Mouse (Mus musculus): ENCODE data around the gene Carnmt1. TPM values are rescaled to one million over a fixed set of nuclear protein-coding genes. Genes with fewer than 3 reads are reported as not detected.

The Carnmt1 gene
- polyA plus RNA-seq, 1 experiment from 2014 or later, result 14.1 TPM

- Histone ChIP-seq H3K27ac (replicated peaks) (no peak overlapping the region), H3K4me1 (no peaks in the 10 kb centered on the region), H3K36me3 (no peaks in the 10 kb centered on the region), H3K9ac (replicated peaks) (no peak overlapping the region), H3K27me3 (no peaks in the 10 kb centered on the region), H3K9me3 (no peaks in the 10 kb centered on the region), H3K4me3 (no peak overlapping the region), H3K4me2 (replicated peaks) (no peak overlapping the region)
- 61% methylated on average over 4 of the region's 4 CpGs for WGBS
- no peak for ATAC-seq (replicated peaks)
Measured at GRCm38 (mm10) chr19:18643411-18643810, 27.2 kb upstream of the Carnmt1 start.

GRCm38 (mm10) chr19:18644084-18644483 lies 26.5 kb upstream of the Carnmt1 start:
- Histone ChIP-seq H3K9me3 (no peaks in the 10 kb centered on the region), H3K4me2 (replicated peaks) (no peak overlapping the region), H3K27me3 (no peaks in the 10 kb centered on the region), H3K4me3 (no peak overlapping the region), H3K27ac (replicated peaks) (no peak overlapping the region), H3K9ac (replicated peaks) (no peak overlapping the region), H3K36me3 (no peaks in the 10 kb centered on the region), H3K4me1 (no peaks in the 10 kb centered on the region)
- no peak for ATAC-seq (replicated peaks)
- 85% methylated on average over 6 of the region's 6 CpGs for WGBS

DNA sequence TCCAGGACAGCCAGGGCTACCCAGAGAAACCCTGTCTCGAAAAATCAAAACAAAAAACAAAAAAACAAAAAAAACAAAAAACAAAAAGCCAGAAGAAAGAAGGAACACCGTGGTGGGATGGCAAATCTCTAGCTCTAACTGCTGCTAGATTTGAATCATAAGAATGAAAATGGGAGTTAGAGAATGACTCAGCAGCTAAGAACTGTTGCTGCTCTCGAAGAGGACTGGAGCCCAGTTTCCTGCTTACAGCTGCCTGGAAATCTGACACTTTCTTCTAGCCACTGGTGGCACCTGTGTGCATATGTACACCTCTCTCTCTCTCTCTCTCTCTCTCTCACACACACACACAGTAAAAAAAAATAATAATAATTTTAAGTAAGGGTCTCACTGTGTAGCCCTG lies 24.2 kb upstream of the Carnmt1 start:
- H3K9me3 ChIP-seq, result no peaks in the 10 kb centered on the region
- no peak overlapping the region for H3K27ac ChIP-seq (replicated peaks)
- H3K4me1 ChIP-seq, result no peaks in the 10 kb centered on the region
- WGBS, result 73% methylated on average over 3 of the region's 3 CpGs
- no peaks in the 10 kb centered on the region for H3K36me3 ChIP-seq
- no peak for ATAC-seq (replicated peaks)
- no peaks in the 10 kb centered on the region for H3K27me3 ChIP-seq
- H3K4me3 ChIP-seq, result no peak overlapping the region
- H3K4me2 ChIP-seq (replicated peaks), result no peak overlapping the region
- no peak overlapping the region for H3K9ac ChIP-seq (replicated peaks)

GRCm38 (mm10) chr19:18646853-18647420 lies 23.6 kb upstream of the Carnmt1 start:
- ATAC-seq (replicated peaks), result no peak
- Histone ChIP-seq H3K9me3 (no peaks in the 10 kb centered on the region), H3K27me3 (no peaks in the 10 kb centered on the region), H3K27ac (replicated peaks) (no peak overlapping the region), H3K36me3 (no peaks in the 10 kb centered on the region), H3K4me1 (no peaks in the 10 kb centered on the region), H3K4me3 (no peak overlapping the region), H3K9ac (replicated peaks) (no peak overlapping the region), H3K4me2 (replicated peaks) (no peak overlapping the region)
- WGBS, result 83% methylated on average over 5 of the region's 5 CpGs

DNA sequence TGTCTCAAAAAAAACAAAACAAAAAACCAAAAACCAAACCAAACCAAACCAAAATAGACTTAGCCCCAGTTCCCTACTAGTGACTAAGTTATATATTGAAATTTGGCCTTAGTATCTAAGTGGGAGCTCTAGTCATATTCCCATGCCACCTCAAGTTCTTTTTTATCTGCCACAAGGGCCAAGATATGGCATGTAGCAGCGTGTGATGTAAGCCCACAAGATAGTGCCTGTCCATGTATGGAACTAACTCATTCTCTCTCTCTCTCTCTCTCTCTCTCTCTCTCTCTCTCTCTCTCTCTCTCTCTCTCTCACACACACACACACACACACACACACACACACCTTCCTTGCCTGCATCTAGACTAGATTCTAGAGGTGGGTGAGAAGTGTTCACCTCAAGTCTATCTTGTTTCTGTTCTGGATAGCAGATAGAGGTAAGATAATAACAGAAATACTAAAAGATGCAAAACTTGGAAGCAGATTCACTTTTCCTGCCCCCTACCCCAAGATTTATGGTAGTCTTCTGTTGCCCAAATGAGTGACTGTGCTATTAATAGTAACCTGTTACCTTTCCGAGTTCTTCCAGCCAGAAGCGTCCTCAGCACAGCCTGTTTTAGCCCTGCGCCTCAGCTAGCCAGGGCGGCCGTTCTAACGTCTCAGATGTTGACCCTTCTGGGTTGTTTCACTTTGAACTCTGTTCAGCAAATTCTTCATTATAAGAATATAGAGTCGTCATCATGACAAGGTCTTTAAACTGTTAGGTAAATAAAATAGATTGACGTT lies 22.6 kb upstream of the Carnmt1 start:
- H3K36me3 ChIP-seq, result no peaks in the 10 kb centered on the region
- no peaks in the 10 kb centered on the region for H3K27me3 ChIP-seq
- H3K9ac ChIP-seq (replicated peaks), result no peak overlapping the region
- H3K4me3 ChIP-seq, result no peak overlapping the region
- H3K27ac ChIP-seq (replicated peaks), result no peak overlapping the region
- H3K4me1 ChIP-seq, result no peaks in the 10 kb centered on the region
- H3K9me3 ChIP-seq, result no peaks in the 10 kb centered on the region
- H3K4me2 ChIP-seq (replicated peaks), result no peak overlapping the region
- WGBS, result 89% methylated on average over 9 of the region's 9 CpGs
- ATAC-seq (replicated peaks), result no peak

DNA sequence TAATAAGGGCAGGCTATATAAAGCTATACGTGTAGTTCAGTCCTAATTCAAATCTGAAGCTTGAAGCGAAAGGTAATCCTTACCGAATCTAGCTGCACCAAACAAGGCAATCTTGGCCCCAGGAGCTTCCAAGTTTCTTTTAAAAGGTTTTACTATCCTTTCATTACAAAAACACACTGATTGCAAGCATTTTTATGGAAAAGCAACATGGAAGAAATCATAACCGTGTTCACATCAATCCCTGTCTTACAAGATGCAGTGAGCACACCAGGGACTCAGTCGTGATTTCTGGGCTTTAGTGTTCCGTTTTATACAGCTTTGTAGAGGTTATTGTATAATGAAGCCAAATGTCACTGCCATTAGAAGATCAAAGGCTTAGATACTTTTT lies 22.0 kb upstream of the Carnmt1 start:
- H3K4me1 ChIP-seq, result no peaks in the 10 kb centered on the region
- H3K36me3 ChIP-seq, result no peaks in the 10 kb centered on the region
- ATAC-seq (replicated peaks), result no peak
- no peaks in the 10 kb centered on the region for H3K27me3 ChIP-seq
- WGBS, result 84% methylated on average over 6 of the region's 6 CpGs
- no peak overlapping the region for H3K27ac ChIP-seq (replicated peaks)
- H3K4me3 ChIP-seq, result no peak overlapping the region
- no peaks in the 10 kb centered on the region for H3K9me3 ChIP-seq
- H3K4me2 ChIP-seq (replicated peaks), result no peak overlapping the region
- H3K9ac ChIP-seq (replicated peaks), result no peak overlapping the region

DNA sequence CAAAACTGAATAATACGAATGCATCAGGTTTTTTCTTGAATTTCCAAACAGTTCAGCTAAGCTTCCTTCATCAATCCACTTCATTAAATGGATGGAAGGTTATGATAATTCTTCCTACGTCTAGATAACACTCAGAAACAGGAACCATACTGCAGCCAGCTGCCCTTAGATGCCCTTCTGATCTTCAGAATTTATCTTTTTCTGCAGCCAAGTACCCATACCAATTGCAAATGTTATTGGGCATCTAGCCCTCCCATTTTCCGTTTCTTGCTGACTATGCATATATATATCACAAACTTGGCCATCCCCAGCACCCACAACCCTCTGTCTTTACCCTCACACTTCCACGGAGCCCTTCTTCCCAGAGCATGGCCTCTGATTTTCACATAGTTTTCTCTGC lies 20.6 kb upstream of the Carnmt1 start:
- Histone ChIP-seq H3K9ac (replicated peaks) (no peak overlapping the region), H3K27ac (replicated peaks) (no peak overlapping the region), H3K4me3 (no peak overlapping the region), H3K9me3 (no peaks in the 10 kb centered on the region), H3K4me1 (no peaks in the 10 kb centered on the region), H3K36me3 (no peaks in the 10 kb centered on the region), H3K27me3 (no peaks in the 10 kb centered on the region), H3K4me2 (replicated peaks) (no peak overlapping the region)
- ATAC-seq (replicated peaks), result no peak
- WGBS, result 91% methylated on average over 4 of the region's 4 CpGs

DNA sequence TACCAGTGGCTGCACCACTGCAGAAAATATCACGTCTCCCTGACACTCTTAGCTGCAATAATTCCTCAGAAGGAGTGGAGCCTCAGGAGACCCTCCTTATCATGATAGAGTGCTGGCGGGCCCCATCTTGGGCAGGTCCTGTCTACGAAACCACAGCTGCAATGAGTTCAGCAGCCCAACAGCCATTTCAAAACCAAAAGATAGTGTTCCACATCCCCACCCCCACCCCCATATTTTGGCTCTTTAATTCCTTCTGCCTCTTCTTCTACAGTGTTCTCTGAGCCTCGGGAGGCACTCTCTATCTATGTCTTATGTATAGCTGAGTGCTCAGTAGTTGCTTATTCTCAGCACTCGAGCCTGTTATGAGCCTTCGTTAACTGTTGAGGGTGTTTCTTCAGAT lies 20.1 kb upstream of the Carnmt1 start:
- H3K4me2 ChIP-seq (replicated peaks), result no peak overlapping the region
- no peaks in the 10 kb centered on the region for H3K9me3 ChIP-seq
- no peaks in the 10 kb centered on the region for H3K4me1 ChIP-seq
- no peak overlapping the region for H3K4me3 ChIP-seq
- no peak overlapping the region for H3K9ac ChIP-seq (replicated peaks)
- ATAC-seq (replicated peaks), result no peak
- WGBS, result 77% methylated on average over 6 of the region's 6 CpGs
- H3K27me3 ChIP-seq, result no peaks in the 10 kb centered on the region
- no peaks in the 10 kb centered on the region for H3K36me3 ChIP-seq
- H3K27ac ChIP-seq (replicated peaks), result no peak overlapping the region

DNA sequence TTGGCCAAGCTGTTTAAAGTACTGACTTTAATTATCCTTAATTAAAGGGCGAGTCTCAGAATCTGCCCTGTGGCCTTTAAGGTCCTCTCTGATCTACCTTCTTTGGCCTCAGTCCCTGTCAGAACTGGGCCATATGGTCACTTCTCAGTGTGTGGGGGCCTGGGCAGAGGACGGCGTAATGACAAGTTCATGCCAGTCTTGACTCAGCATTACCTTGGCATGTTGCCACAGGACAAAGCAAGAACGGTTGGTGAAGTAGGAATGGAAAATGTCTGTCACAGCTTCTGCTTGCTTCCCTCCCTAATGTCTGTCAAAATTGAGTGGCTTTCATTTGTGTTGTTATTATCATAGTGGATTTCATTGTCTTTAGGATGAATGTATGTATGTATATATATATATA lies 18.0 kb upstream of the Carnmt1 start:
- Histone ChIP-seq H3K36me3 (no peaks in the 10 kb centered on the region), H3K4me3 (no peak overlapping the region), H3K27ac (replicated peaks) (no peak overlapping the region), H3K9me3 (no peaks in the 10 kb centered on the region), H3K4me2 (replicated peaks) (no peak overlapping the region), H3K4me1 (no peaks in the 10 kb centered on the region), H3K27me3 (no peaks in the 10 kb centered on the region), H3K9ac (replicated peaks) (no peak overlapping the region)
- WGBS, result 72% methylated on average over 4 of the region's 4 CpGs
- no peak for ATAC-seq (replicated peaks)

GRCm38 (mm10) chr19:18653058-18653457 lies 17.5 kb upstream of the Carnmt1 start:
- no peaks in the 10 kb centered on the region for H3K36me3 ChIP-seq
- H3K27ac ChIP-seq (replicated peaks), result no peak overlapping the region
- no peak overlapping the region for H3K4me3 ChIP-seq
- no peaks in the 10 kb centered on the region for H3K9me3 ChIP-seq
- ATAC-seq (replicated peaks), result no peak
- H3K9ac ChIP-seq (replicated peaks), result no peak overlapping the region
- H3K4me1 ChIP-seq, result no peaks in the 10 kb centered on the region
- H3K4me2 ChIP-seq (replicated peaks), result no peak overlapping the region
- H3K27me3 ChIP-seq, result no peaks in the 10 kb centered on the region
- 89% methylated on average over 6 of the region's 6 CpGs for WGBS

DNA sequence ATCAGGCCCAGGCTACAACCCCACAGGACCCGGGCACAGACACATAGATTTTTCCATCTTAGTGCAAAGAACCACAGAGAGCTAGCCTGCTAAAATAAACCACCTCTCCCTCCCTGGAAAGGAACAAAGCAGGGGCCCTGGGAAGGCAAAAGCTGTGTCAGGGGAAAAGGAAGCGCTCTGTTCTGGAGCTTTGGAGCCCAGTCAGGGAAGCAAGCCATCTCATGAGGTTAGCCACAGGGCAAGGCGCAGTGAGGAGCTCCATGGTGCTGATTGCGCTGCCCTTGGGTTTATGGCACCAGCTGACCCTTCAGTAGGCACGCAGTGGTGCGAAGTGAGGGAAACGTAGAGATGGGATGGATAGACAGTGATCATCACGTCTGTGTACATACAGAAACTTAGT lies 16.2 kb upstream of the Carnmt1 start:
- no peaks in the 10 kb centered on the region for H3K9me3 ChIP-seq
- ATAC-seq (replicated peaks), result no peak
- H3K36me3 ChIP-seq, result no peaks in the 10 kb centered on the region
- no peak overlapping the region for H3K4me2 ChIP-seq (replicated peaks)
- no peak overlapping the region for H3K9ac ChIP-seq (replicated peaks)
- H3K4me3 ChIP-seq, result no peak overlapping the region
- no peaks in the 10 kb centered on the region for H3K4me1 ChIP-seq
- 92% methylated on average over 8 of the region's 8 CpGs for WGBS
- no peak overlapping the region for H3K27ac ChIP-seq (replicated peaks)
- H3K27me3 ChIP-seq, result no peaks in the 10 kb centered on the region

DNA sequence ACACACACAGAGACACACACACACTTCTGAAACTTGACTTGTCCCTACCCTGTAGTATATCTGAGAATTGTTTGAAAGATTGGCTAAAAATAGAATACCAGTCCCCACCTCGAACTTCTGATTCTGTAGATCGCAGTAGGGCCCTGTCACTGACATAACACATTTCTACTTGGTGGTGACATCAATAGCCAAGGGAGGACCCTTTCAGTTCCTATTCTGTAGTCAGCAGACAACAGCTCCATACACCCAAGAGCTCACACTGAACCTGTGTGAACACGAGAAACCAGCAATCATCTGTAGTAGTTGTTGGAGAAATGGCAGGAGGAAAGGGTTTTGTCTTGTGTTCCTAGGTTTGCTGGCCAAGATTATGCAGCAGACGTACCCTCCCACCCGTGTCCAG lies 15.6 kb upstream of the Carnmt1 start:
- no peak for ATAC-seq (replicated peaks)
- Histone ChIP-seq H3K4me2 (replicated peaks) (no peak overlapping the region), H3K9me3 (no peaks in the 10 kb centered on the region), H3K9ac (replicated peaks) (no peak overlapping the region), H3K27ac (replicated peaks) (no peak overlapping the region), H3K4me1 (no peaks in the 10 kb centered on the region), H3K4me3 (no peak overlapping the region), H3K36me3 (no peaks in the 10 kb centered on the region), H3K27me3 (no peaks in the 10 kb centered on the region)
- WGBS, result 90% methylated on average over 5 of the region's 5 CpGs

GRCm38 (mm10) chr19:18655999-18656398 lies 14.6 kb upstream of the Carnmt1 start:
- no peaks in the 10 kb centered on the region for H3K36me3 ChIP-seq
- no peaks in the 10 kb centered on the region for H3K9me3 ChIP-seq
- no peak overlapping the region for H3K27ac ChIP-seq (replicated peaks)
- H3K4me1 ChIP-seq, result no peaks in the 10 kb centered on the region
- H3K9ac ChIP-seq (replicated peaks), result no peak overlapping the region
- no peak overlapping the region for H3K4me3 ChIP-seq
- WGBS, result 87% methylated on average over 7 of the region's 7 CpGs
- no peak for ATAC-seq (replicated peaks)
- no peaks in the 10 kb centered on the region for H3K27me3 ChIP-seq
- no peak overlapping the region for H3K4me2 ChIP-seq (replicated peaks)
